ENCODE assay signal across 8 mouse cellular contexts in genomic region chr17:35822964-35823937, GRCm38 (mm10). TPM values are rescaled to one million over a fixed set of nuclear protein-coding genes. Genes with fewer than 3 reads are reported as not detected.
DNase-seq lines count a peak whose midpoint lies in the region; ATAC-seq and TF ChIP-seq lines count a peak whose summit lies in the region.

Flot1 (plus strand) TSS chr17:35823230.

- H3K4me3 ChIP-seq in embryonic facial prominence, embryonic 14.5 days (ENCODE audit: low read depth, low read length): peak within 1 kb of the TSS; percentile 70
- H3K4me3 ChIP-seq in heart, adult 2 months: peak within 1 kb of the TSS; percentile 78
- peak within 1 kb of the TSS; percentile 79 for H3K4me3 ChIP-seq in liver, adult 2 months (ENCODE audit: insufficient read depth, low read depth, low read length)
- peak within 1 kb of the TSS; percentile 100 for H3K4me3 ChIP-seq in myocyte

- peaks cover 10% of the 10 kb centered on the region for H3K4me1 ChIP-seq in embryonic facial prominence, embryonic 14.5 days (ENCODE audit: control insufficient read depth, insufficient read depth, low read length)
- peaks cover 3% of the 10 kb centered on the region; the same call in 1 of the 2 replicates for H3K4me1 ChIP-seq in heart, adult 2 months (ENCODE audit: control insufficient read depth, insufficient read depth, low read length)
- H3K4me1 ChIP-seq in liver, adult 2 months (ENCODE audit: control insufficient read depth, insufficient read depth, low read length): 0 out of 2 replicates have a peak, but pooled peaks cover 6% of the 10 kb centered on the region

- no peaks in the 10 kb centered on the region for H3K9me3 ChIP-seq in embryonic facial prominence, embryonic 14.5 days (ENCODE audit: control insufficient read depth, low read length)

- H3K4me2 ChIP-seq in embryonic facial prominence, embryonic 14.5 days (ENCODE audit: low read depth, low read length): peak within 1 kb of the TSS; percentile 98
- H3K4me2 ChIP-seq in myocyte (ENCODE audit: low read depth): peak within 1 kb of the TSS; percentile 92

- H3K9ac ChIP-seq in embryonic facial prominence, embryonic 14.5 days (ENCODE audit: low read depth, low read length): peak within 1 kb of the TSS; percentile 78
- H3K9ac ChIP-seq in heart, adult 2 months (ENCODE audit: low read depth, low read length): peak within 1 kb of the TSS; percentile 90
- H3K9ac ChIP-seq in liver, adult 2 months (ENCODE audit: low read depth, low read length): peak within 1 kb of the TSS; percentile 83

- peak; percentile 61; the same call in 1 of the 2 replicates for TF ChIP-seq EP300 in heart, adult 2 months (IDR thresholded peaks at IDR 0.05; ENCODE audit: insufficient read depth, low read depth, low read length)

- peak within 1 kb of the TSS; percentile 24 for H3ac ChIP-seq in myocyte (ENCODE audit: control insufficient read depth, insufficient read length)

- peak; percentile 89 for ATAC-seq in embryonic facial prominence, embryonic 14.5 days (ENCODE audit: low read depth)

- DNase-seq in A20 (ENCODE audit: low read depth, low spot score): peak; percentile 91
- peak; percentile 52 to 69 for DNase-seq in adrenal gland, postnatal 4 days (ENCODE audit: low spot score in 2 of 2)
- peak; percentile 94 for DNase-seq in embryonic facial prominence, embryonic 14.5 days (ENCODE audit: low spot score)
- DNase-seq in heart, adult 2 months: peak; percentile 89 to 90
- peak; percentile 86 to 88 for DNase-seq in kidney, adult 8-10 months
- DNase-seq in liver, adult 2 months (ENCODE audit: extremely low read depth, low read depth, low spot score): peak; percentile 71
- DNase-seq in splenic B cell, adult 2 months (ENCODE audit: low read depth, low spot score): peak; percentile 79

- peak; percentile 85 for TF ChIP-seq POLR2A in heart, adult 2 months (IDR thresholded peaks at IDR 0.05; ENCODE audit: insufficient read depth, low read depth, low read length)
- no peak for TF ChIP-seq POLR2A in liver, adult 2 months (IDR thresholded peaks at IDR 0.05; ENCODE audit: extremely low read depth, insufficient read depth, low read length)
- peak; percentile 66 for TF ChIP-seq POLR2A in myocyte (IDR thresholded peaks at IDR 0.05; ENCODE audit: insufficient read length, low read depth)

- peaks cover 19% of the 10 kb centered on the region for H3K36me3 ChIP-seq in embryonic facial prominence, embryonic 14.5 days (ENCODE audit: control insufficient read depth, insufficient read depth, low read length)
- H3K36me3 ChIP-seq in heart, adult 2 months (ENCODE audit: control insufficient read depth, insufficient read depth, low read length): no peaks in the 10 kb centered on the region
- H3K36me3 ChIP-seq in liver, adult 2 months (ENCODE audit: control insufficient read depth, insufficient read depth, low read length): no peaks in the 10 kb centered on the region
- H3K36me3 ChIP-seq in myocyte (ENCODE audit: control insufficient read depth, insufficient read depth): peaks cover 12% of the 10 kb centered on the region
- no peaks in the 10 kb centered on the region for H3K36me3 ChIP-seq in splenic B cell, adult 2 months (ENCODE audit: control insufficient read depth, insufficient read depth, low read length, poor library complexity, severe bottlenecking)

- WGBS in embryonic facial prominence, embryonic 14.5 days: 1% methylated on average over 27 of the region's 47 CpGs
- WGBS in heart, adult 2 months: 2% methylated on average over 41 of the region's 47 CpGs
- WGBS in liver, adult 2 months: 2% methylated on average over 46 of the region's 47 CpGs

- H3K27me3 ChIP-seq in embryonic facial prominence, embryonic 14.5 days (replicated peaks; ENCODE audit: control insufficient read depth, insufficient read depth, low read length): no peaks in the 10 kb centered on the region
- no peaks in the 10 kb centered on the region for H3K27me3 ChIP-seq in heart, adult 2 months (ENCODE audit: control insufficient read depth, insufficient read depth, low read length)
- H3K27me3 ChIP-seq in liver, adult 2 months (ENCODE audit: control insufficient read depth, insufficient read depth, low read length): no peaks in the 10 kb centered on the region
- H3K27me3 ChIP-seq in myocyte (ENCODE audit: control insufficient read depth, insufficient read depth, insufficient read length): no peaks in the 10 kb centered on the region
- no peaks in the 10 kb centered on the region for H3K27me3 ChIP-seq in splenic B cell, adult 2 months (ENCODE audit: control insufficient read depth, insufficient read depth, low read length, poor library complexity, severe bottlenecking)

- TF ChIP-seq CTCF in heart, adult 2 months (IDR thresholded peaks at IDR 0.05): 0 out of 2 replicates have a peak, but pooled peaks have one; percentile 6
- TF ChIP-seq CTCF in liver, adult 2 months (IDR thresholded peaks at IDR 0.05; ENCODE audit: low read depth, low read length): no peak

- intact Hi-C loops in heart, adult 2 months (cut with DNase I): loop anchor here (1.0 to 10.0 kb wide), 3 partner anchors 13 to 222 kb away; partner anchors contain the start of genes Gm6034 and H2-T22

- peak within 1 kb of the TSS; percentile 79 for H3K27ac ChIP-seq in embryonic facial prominence, embryonic 14.5 days (replicated peaks; ENCODE audit: low read depth, low read length)
- peak within 1 kb of the TSS; percentile 98 for H3K27ac ChIP-seq in heart, adult 2 months
- H3K27ac ChIP-seq in liver, adult 2 months (replicated peaks; ENCODE audit: insufficient read depth, low read depth, low read length): peak within 1 kb of the TSS; percentile 78

- H3K79me2 ChIP-seq in heart, adult 2 months (replicated peaks; ENCODE audit: control insufficient read depth, insufficient read depth, low read length): no peaks in the 10 kb centered on the region
- no peaks in the 10 kb centered on the region for H3K79me2 ChIP-seq in liver, adult 2 months (ENCODE audit: control insufficient read depth, insufficient read depth, low read length)
- peaks cover 11% of the 10 kb centered on the region for H3K79me2 ChIP-seq in myocyte (ENCODE audit: control insufficient read depth, insufficient read depth)

TF ChIP-seq in myocyte, 11 proteins besides CTCF, POLR2A, EP300 and RAD21:
- peak; percentile 75 for TF ChIP-seq POLR2AphosphoS2 (IDR thresholded peaks at IDR 0.05; ENCODE audit: insufficient read length, low read depth)
- TF ChIP-seq CEBPB (IDR thresholded peaks at IDR 0.05; ENCODE audit: insufficient read depth, poor library complexity, severe bottlenecking): 0 out of 2 replicates have a peak, but pooled peaks have one; percentile 40
- TF ChIP-seq TCF12 (IDR thresholded peaks at IDR 0.05; ENCODE audit: insufficient read depth, poor library complexity, severe bottlenecking): no peak

RNA-seq across cellular contexts. Expression of gene Flot1, which starts in this region (rescaled TPM):
- 10 to 100 TPM; 70.9 to 72.5 TPM for total RNA-seq in adrenal gland, postnatal 4 days (2021)
- 49.0 and 49.5 TPM in 2 replicates for polyA plus RNA-seq in embryonic facial prominence, embryonic 14.5 days (2014; fragmentation: Nextera tagmentation; extraction: Ambion mirVana)
- 100 to 1,000 TPM; 133 to 148 TPM for total RNA-seq in heart, adult 2 months (2021)
- polyA plus RNA-seq in heart, adult 2 months (2012; rRNA removed): 138 and 144 TPM in 2 replicates
- total RNA-seq in liver, adult 2 months (2014; rRNA removed): 18.0 and 19.5 TPM in 2 replicates
- polyA plus RNA-seq in liver, adult 2 months (2012; rRNA removed): 19.6 and 26.7 TPM in 2 replicates
- polyA plus RNA-seq in myocyte (2012; fragmentation: generic; extraction: Trizol): 107 TPM

Comparison
In these comparisons a context has a peak if more than half of its experiments do, and no peak if none do; other contexts are left out.
1. Peak in every context shown above with its lines: DNase-seq, ATAC-seq, H3K4me3 ChIP-seq and H3K27ac ChIP-seq.